Mouse (Mus musculus) lung, postnatal 14 days (tissue): ENCODE measurements around the gene Sp4.

Source experiments
- DNase-seq: peaks from one replicate; pipeline ENCODE4 v3.0.0; 2021

Sp4 gene

DNA sequence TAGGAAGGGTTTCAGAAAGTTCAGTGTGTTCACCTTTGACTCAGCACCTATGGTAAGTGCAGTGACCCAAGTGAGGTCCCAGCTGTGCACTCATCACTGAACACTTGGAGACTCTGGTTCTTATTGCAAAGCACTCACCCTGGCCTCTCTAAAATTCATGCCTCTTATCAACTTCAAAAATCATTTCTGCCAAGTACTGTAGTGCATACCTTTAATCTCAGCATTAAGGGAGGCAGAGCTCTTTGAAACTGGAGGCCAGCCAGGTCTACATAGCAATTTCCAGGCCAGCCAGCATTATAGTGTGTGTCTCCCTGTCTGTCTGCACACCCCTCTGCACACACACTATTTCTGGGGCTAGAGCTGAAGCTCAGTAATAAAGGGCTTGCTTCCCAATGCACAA, 36.3 kb downstream of the Sp4 start:
- DNase-seq: peak; percentile 13

GRCm38 (mm10) chr12:118263878-118264277, 37.4 kb downstream of the Sp4 start:
- DNase-seq: no peak

DNA sequence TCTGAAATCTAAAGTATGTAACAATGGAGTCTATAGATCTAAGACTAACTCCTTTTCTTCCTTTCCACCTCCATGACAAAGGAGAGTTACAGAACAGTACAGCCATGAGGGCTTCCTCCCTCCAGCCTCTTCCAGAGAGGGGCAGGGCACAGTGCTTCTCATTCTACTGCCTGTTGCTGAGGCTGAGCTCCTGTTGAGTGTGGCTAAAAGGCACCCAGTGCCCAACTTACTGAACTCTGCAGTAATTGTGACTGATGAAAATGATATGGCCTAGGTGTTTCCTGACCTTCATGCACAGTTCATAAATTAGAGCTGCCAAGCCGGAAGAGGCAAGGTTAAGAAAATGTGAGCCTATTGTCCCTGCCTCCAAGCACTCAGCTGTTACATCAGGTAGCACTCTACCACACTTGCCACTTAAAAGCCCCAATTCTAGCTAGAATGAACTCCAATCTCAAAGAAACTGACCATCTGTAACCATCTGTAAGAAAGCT, 45.9 kb downstream of the Sp4 start:
- no peak for DNase-seq

DNA sequence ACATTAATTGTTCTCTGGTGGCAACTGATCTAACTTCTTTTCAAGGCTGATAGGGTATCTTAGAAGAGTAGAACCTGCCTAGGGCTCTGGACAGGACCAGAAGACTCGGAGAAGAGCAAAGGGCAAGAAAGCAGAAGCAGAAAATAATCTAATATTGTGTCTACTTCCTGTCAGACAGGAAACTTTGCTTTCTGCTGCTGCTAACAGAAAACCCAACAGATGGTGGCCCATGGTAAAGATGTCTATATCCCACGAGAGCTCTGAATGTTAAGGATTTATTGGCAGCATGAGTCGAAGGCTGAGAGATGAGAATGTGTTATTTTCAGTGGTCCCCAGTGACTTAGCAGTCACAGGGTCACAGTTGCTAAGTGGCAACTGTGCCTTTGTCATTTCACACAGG, 80.1 kb downstream of the Sp4 start:
- no peak for DNase-seq

DNA sequence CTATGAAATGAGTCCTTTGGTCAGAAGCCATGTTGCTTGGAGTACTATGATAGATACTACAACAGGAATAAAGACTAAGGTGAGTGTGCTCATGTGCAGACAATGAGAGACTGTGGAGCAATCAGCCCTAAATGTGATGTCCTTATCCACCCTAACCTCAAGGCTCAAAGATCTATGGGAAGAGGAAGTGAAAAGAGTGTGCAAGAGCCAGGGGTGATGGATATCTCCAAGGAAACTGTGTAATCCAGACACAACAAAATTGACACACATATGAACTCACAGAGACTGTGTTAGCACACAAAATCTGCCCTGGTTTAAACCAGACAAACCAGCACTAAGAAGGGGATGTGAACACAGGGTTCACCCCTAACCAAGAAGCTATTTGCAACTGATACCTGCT, 81.2 kb downstream of the Sp4 start:
- DNase-seq: no peak

DNA sequence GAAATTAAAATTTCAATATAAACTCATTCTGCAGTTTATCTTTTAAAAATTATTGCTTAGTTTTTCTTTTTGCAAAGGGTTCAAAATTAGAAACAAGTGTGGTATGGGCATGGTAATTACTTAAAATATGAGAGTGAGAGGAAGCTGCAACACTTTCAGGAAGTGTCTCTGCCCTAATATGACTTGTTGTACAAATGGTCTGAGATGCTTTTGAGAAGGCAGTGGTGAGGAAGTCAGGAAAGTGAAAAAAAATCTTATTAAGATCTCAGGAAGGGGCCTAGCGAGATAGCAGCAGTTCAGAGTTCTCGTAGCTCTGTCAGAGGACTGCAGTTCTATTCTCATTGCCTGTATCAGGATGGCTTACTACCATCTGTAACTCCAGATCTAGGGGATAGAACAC, 89.1 kb downstream of the Sp4 start:
- DNase-seq: no peak

DNA sequence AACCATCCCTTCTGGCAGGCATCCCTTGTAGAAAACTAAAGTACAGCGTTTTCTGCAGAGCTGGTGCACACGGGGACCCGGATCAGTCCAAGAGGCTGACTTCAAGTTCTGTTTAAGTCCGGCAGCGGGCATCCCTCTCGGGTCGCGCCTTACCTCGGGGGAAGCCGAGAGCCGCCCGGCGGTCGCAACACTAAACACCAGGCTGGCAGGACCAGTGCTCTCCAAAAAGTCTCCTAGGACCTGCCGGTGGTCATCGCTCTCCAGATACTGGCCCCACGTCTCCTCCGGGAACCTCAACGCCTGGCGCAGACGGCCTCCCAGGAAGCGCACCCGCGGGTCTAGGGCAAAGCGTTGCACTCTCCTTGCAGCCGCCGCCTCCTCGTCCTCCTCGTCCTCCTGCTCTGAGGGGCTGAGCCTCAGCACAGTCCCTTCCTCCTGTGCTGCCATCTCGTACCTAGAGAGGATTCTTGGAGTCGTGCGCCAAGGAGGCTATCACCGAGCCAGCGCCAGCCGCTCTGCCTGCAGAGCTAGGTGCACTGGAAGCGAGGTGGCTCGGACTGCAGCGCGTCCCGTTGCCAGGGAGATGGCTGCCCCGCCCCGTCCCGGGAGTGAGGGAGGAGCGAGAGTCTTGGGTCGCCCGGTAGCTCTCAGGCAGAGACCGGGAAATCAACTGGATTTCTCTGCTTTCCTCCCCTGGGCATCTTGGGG, 102.7 kb downstream of the Sp4 start, which contains the start of gene Dnah11:
Gene Dnah11, minus strand, starts transcription at position 658 of the 708 bp plus-strand sequence.
- DNase-seq: peak; percentile 77

DNA sequence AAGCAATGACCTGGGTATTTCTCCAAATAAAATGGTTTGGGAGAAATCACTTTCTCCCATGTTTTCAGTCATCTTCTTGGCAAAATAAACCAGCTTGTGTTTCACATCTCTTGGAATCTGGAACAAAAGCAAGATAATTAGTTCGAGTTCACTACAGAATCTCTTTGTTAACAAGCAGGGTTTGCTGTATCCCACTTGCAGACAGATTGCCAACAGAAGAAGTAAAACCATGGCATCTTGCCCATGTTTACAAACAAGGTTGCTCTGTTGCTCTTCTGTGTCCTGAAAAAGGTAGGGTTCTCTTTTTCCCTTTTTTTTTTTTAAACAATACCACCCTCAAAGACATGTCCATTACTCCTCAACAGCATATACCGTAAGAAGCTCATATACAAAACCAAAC, 104.7 kb downstream of the Sp4 start:
- DNase-seq: no peak

GRCm38 (mm10) chr12:118189535-118189934, 111.7 kb downstream of the Sp4 start:
- DNase-seq: no peak

GRCm38 (mm10) chr12:118187663-118188062, 113.6 kb downstream of the Sp4 start:
- no peak for DNase-seq

DNA sequence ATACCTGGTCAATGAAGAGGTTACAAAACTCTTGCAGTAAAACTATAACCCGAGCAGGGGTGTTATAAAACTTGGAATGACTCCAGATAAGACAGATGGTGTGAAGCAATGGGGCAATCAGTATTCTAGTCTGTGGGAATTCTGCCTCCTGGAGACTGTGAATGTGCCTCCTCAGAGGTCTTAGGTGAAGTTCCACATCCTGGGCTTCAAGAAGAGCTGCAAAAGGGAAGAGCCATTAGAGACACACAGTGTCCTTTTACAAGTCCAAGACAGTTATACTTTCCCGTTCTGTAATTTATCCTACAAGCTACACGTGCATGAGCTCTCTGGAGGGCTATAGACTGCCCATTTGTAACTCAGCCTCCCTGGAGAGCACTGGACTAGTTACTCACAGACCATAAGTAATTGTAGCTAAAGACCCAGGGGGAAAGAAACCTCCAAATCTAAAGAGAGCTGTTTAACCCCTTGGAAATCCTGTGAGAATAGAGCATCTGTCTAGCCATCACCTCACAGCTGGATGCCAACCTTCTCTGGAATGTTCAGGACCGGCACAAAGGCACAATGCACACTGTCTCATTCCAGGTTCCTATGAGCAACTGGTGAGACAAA, 114.3 kb downstream of the Sp4 start:
- DNase-seq: no peak

DNA sequence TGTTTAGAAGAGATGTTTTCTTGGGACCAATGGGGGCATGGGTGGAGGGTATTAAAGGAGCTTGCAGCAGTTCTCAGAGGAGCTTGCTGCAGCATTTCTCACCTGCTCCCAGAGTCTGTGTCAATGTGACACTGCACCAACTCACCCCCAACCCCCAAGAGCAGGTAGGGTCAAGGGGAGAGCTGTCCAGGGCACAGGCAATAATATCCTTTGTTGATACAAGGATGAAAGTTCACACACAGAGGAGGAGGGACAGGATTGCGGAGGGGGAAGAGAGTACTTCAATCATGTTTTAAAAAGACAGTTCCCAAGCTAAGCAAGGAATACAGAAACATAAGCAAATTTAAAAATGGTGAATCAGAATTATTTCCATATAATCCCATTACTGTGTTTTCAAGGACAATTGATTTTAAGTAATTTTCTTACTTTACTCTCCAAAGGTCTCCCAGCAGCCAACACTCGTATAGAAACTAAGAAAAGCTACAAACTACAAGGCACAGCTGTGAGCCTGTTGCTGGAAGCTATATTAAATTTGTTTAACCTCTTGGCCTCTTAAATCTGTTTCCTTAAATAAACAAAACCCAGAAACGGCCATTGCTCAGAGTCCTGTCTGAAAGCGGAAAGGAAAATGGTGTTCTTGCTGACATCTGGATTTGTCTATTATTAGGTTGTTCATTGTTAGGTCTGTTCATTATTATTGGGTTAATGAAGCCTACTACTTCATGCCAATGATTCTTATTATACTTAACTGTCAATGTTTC, 114.9 kb downstream of the Sp4 start:
- no peak for DNase-seq
